Mouse (Mus musculus) stomach, postnatal 0 days (tissue): Measurements from ENCODE around the gene Tmem161a. TPM values are rescaled to one million over a fixed set of nuclear protein-coding genes. Genes with fewer than 3 reads are reported as not detected.

Source experiments
- ATAC-seq: fragments of 200-750 bp; cut with Nextera tagmentation; 2 replicates; pipeline ENCODE4 v1.8.0; 2017; ENCODE audit not compliant: low FRiP score, low TSS enrichment
- DNase-seq: peaks from one replicate; pipeline ENCODE4 v3.0.0-alpha.2; 2016; ENCODE audit warnings: low spot score
- H3K27ac ChIP-seq: fragments of 300-500 bp; sonication (generic); replicated peaks from 2 replicates; pipeline ENCODE4 v1.5.1; 2014; ENCODE audit warnings: mild to moderate bottlenecking, control low read depth
- H3K27me3 ChIP-seq: fragments of 300-500 bp; sonication (generic); 2 replicates; pipeline ENCODE4 v1.6.1; 2014; ENCODE audit warnings: low read length; ENCODE audit not compliant: control insufficient read depth, insufficient read depth
- H3K36me3 ChIP-seq: fragments of 300-500 bp; sonication (generic); 2 replicates; pipeline ENCODE4 v1.6.1; 2014; ENCODE audit warnings: low read length, mixed read lengths; ENCODE audit not compliant: control insufficient read depth, insufficient read depth
- H3K4me1 ChIP-seq: fragments of 300-500 bp; sonication (generic); replicated peaks from 2 replicates; pipeline ENCODE4 v1.6.1; 2014; ENCODE audit warnings: antibody characterized with exemption; ENCODE audit not compliant: control insufficient read depth, insufficient read depth
- H3K4me2 ChIP-seq: fragments of 300-500 bp; sonication (generic); replicated peaks from 2 replicates; pipeline ENCODE4 v1.6.1; 2014; ENCODE audit warnings: low read depth, mild to moderate bottlenecking, control low read depth, moderate library complexity
- H3K4me3 ChIP-seq: fragments of 300-500 bp; sonication (generic); 2 replicates; pipeline ENCODE4 v1.5.1; 2014; ENCODE audit warnings: low read depth, low read length, control low read depth
- H3K9ac ChIP-seq: fragments of 300-500 bp; sonication (generic); 2 replicates; pipeline ENCODE4 v1.6.1; 2014; ENCODE audit warnings: mild to moderate bottlenecking, low read length, control low read depth, mixed read lengths
- H3K9me3 ChIP-seq: fragments of 300-500 bp; sonication (generic); 2 replicates; pipeline ENCODE4 v1.6.1; 2016; ENCODE audit warnings: low read length; ENCODE audit not compliant: control insufficient read depth
- CTCF ChIP-seq: IDR thresholded peaks from 2 replicates; pipeline ENCODE4 v1.5.1; 2016; ENCODE audit warnings: antibody characterized with exemption, low read depth, mild to moderate bottlenecking, moderate library complexity
- EP300 ChIP-seq: optimal IDR thresholded peaks from 2 replicates; pipeline ENCODE3; 2016; ENCODE audit warnings: antibody characterized with exemption
- WGBS: fragments of 180-500 bp; shearing (Covaris S2); extraction: QIAGEN DNeasy Blood & Tissue Kit; methylation state at CpG from one replicate; pipeline ENCODE4 v1.1.7; 2014; 5-methylcytosine and 5-hydroxymethylcytosine counted together
- polyA plus RNA-seq: library from polyadenylated mRNA; unstranded; fragments of >200 nt; fragmentation: Nextera tagmentation; extraction: Ambion mirVana; gene quantifications from 2 replicates; pipeline ENCODE4 v1.2.1, GENCODE M21; 2015

Tmem161a gene
- polyA plus RNA-seq, 1 experiment from 2014 or later, result 38.2 TPM

DNA sequence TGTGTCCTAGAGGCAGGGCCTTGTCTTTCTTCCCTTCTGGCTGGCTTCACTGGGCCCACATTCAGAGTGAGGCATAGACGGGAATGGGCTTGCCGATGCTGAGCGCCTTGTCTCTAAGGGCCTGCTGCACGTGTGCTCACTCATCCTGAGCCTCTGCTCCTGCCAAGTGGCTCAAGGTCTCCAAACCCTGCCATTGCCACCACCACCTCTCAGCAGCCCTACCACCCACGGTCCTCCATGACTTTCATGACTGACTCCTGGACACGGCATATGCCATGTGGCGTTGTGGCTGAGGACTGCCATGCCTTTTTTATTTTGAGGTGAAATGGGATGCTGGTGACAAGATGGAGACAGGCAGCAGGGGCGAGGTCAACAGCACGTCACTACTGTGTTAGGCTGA, 58.7 kb downstream of the Tmem161a start:
- no peak overlapping the region for H3K9ac ChIP-seq
- H3K9me3 ChIP-seq, result no peaks in the 10 kb centered on the region
- no peak for TF ChIP-seq CTCF
- TF ChIP-seq EP300, result no peak
- no peak overlapping the region for H3K27ac ChIP-seq
- 88% methylated on average over 9 of the region's 9 CpGs for WGBS
- H3K36me3 ChIP-seq, result no peaks in the 10 kb centered on the region; the same call in 1 of the 2 replicates
- H3K27me3 ChIP-seq, result no peaks in the 10 kb centered on the region
- H3K4me1 ChIP-seq, result peaks cover 5% of the 10 kb centered on the region; the same call in 1 of the 2 replicates
- no peak overlapping the region for H3K4me3 ChIP-seq
- DNase-seq (no peak), ATAC-seq (no peak)
- no peak overlapping the region for H3K4me2 ChIP-seq

Other genes with a start within 250 kb of the Tmem161a start
- 32.4 and 36.4 TPM in 2 replicates for gene Gatad2a, start 176.0 kb upstream of the Tmem161a start, polyA plus RNA-seq
- 22.4 and 24.4 TPM in 2 replicates for gene Mau2, start 129.6 kb upstream of the Tmem161a start, polyA plus RNA-seq
- gene Sugp1, start 129.5 kb upstream of the Tmem161a start, polyA plus RNA-seq, result 21.2 and 22.0 TPM in 2 replicates
- 1.0 and 1.5 TPM in 2 replicates for gene Tm6sf2, start 99.4 kb upstream of the Tmem161a start, polyA plus RNA-seq
- 0.02 and 0.10 TPM in 2 replicates for gene Hapln4, start 88.9 kb upstream of the Tmem161a start, polyA plus RNA-seq
- 0.17 and 0.27 TPM in 2 replicates for gene Ncan, start 51.5 kb upstream of the Tmem161a start, polyA plus RNA-seq
- 31.9 and 33.6 TPM in 2 replicates for gene Nr2c2ap, start 41.0 kb upstream of the Tmem161a start, polyA plus RNA-seq
- gene Rfxank, start 33.2 kb upstream of the Tmem161a start, polyA plus RNA-seq, result 8.9 and 9.8 TPM in 2 replicates
- 30.1 and 30.5 TPM in 2 replicates for gene Borcs8, start 32.9 kb upstream of the Tmem161a start, polyA plus RNA-seq
- 0.10 TPM in 1 of 2 replicates, not detected in the other for gene Mef2b, start 32.6 kb upstream of the Tmem161a start, polyA plus RNA-seq
- gene Slc25a42, start 39.9 kb downstream of the Tmem161a start, polyA plus RNA-seq, result 3.1 and 4.5 TPM in 2 replicates
- gene Sugp2, start 61.9 kb downstream of the Tmem161a start, polyA plus RNA-seq, result 7.8 and 9.0 TPM in 2 replicates
- 11.9 and 12.9 TPM in 2 replicates for gene Armc6, start 62.1 kb downstream of the Tmem161a start, polyA plus RNA-seq
- gene Homer3, start 110.5 kb downstream of the Tmem161a start, polyA plus RNA-seq, result 13.8 and 17.5 TPM in 2 replicates
- gene Ddx49, start 130.1 kb downstream of the Tmem161a start, polyA plus RNA-seq, result 35.0 and 36.0 TPM in 2 replicates
- gene Cope, start 130.2 kb downstream of the Tmem161a start, polyA plus RNA-seq, result 347 and 366 TPM in 2 replicates
- gene Cers1, start 143.4 kb downstream of the Tmem161a start, polyA plus RNA-seq, result 2.0 and 2.6 TPM in 2 replicates
- 0.53 TPM in 2 replicates for gene Gdf1, start 157.5 kb downstream of the Tmem161a start, polyA plus RNA-seq
- 9.5 and 9.6 TPM in 2 replicates for gene Upf1, start 180.9 kb downstream of the Tmem161a start, polyA plus RNA-seq
- gene Comp, start 201.2 kb downstream of the Tmem161a start, polyA plus RNA-seq, result 0.15 and 0.42 TPM in 2 replicates